Mouse (Mus musculus): ENCODE measurements around the gene Tyk2.

GRCm38 (mm10) chr9:21161209-21161909 lies 30.3 kb upstream of the Tyk2 start:
- TF ChIP-seq CTCF (IDR thresholded peaks at IDR 0.05; ENCODE audit: low read depth) = peak; percentile 98
- TF ChIP-seq EP300 (IDR thresholded peaks at IDR 0.05; ENCODE audit: low read depth) = no peak

All from liver, embryonic 14.5 days (tissue).